Mouse (Mus musculus) cerebellum, postnatal 4 days (tissue): Measurements from ENCODE around the gene Slc25a19.

Source experiments
- DNase-seq, 2 experiments: peaks; one replicate each; pipeline ENCODE4 v3.0.0; 2022; ENCODE audit warnings: low spot score in 2 of 2, mixed read lengths in 1 of 2

Gene Slc25a19

DNA sequence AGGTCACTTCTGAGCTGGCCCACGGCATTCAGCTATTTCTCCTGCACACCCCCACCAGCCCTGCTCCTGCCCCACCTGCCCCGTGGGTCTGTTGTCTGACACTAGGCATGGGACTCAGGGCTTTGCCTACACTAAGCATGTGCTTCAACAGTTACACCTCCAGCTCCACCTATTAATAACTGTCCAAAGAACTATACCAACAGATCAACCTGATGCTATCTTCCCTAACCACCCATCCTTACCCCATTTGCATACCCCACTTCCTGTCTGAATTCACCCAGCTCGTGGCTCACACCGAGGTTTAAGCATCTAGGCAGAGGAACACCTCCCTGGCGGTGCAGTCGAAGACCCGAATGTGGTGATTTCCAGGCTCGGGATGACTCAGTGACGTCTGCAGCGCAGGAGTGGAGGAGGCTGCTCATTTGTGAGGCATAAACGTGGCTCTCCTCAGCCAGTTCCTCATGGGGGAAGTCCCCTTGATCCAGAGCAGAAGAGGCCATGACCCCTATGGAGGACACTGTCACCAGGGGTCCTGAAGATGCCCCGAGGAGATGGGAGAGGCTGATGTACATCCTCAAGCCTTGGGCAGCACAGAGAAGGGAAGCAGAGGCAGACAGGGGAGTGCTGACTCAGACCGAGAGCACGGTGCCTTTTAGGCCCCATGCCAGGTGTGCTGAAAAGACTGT is 13.0 kb upstream of the Slc25a19 start:
- no peak for DNase-seq

DNA sequence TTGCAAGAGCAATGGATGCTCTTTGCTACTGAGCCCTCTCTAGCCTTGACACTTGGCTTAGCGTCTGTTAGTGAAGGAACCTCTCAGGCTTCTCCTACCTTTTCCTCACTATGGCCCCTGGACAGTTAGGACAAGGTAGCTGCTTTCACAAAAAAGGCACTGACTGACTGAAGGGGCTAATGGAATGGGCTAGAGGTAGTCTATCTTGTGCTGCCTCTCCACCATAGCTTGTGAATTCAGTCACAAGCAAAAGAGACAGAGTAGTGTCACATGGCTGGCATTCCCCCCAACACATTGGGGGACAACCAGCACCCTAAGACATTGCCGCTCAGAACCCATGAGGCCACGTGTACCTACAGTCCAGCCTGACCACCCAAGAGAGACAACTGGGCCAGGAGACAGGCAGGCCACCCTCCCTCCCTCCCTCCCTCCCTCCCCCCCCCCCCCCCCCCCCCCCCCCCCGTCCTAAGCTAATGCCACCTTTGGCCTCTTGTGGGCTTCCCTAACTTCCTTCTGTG is 12.3 kb upstream of the Slc25a19 start:
- DNase-seq: no peak

DNA sequence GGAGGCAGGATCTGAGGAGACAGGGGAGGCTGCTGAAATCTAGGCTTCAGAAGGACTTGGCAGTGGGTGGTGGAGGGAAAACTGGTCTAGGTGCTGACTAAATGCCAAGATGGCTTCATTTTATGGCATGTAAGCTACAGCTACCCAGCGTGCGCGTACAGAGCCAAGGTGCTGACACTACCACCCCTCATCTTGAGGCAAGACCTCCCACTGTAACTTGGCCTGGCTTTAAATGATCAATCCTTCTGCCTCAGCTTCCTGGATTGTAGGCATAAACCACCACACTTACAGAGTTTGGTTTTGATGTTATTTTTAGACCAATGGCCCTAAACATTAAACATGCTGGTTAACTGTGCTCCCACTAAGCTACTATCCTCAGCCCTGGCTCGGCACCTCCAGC is 11.4 kb upstream of the Slc25a19 start:
- no peak for DNase-seq

DNA sequence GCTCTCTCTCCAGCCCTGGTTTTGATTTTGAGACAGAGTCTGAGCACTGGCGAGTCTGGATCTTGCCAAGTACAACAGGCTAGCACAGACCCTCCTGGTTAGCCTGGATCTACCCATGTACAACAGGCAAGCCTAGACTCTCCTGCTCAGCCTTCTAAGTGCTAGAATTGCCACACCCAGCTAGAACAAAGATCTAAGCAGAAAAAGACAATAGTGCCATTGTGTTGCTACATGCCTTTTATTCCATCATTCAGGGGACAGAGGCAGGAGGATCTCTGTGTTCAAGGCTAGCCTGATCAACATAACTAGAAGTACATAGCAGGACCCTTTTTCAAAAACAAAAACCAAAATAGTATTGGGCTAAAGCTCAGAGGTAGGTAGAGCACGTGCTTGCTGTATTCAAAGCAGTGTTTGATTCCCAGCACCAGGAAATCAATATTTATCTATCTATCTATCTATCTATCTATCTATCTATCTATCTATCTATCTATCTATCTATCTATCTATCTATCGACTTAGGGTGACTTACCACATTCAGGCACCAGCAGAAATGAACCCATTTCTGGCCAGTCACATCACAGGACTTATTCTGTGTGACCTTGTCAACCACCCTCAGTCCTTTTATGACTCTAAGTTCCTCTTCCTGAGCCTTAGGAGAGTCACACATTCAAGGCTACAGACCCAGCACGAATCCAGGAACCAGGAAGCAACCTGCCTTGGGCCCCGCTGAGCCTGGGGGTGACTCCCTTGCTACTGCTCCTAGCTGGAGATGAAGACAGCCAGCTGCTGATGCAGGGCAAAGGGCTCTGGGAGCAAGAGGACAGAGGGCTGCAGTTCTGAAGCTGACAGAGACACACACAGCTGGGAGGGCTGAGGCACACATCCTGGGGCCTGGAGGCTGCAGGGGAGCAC is 10.7 kb upstream of the Slc25a19 start:
- no peak for DNase-seq

DNA sequence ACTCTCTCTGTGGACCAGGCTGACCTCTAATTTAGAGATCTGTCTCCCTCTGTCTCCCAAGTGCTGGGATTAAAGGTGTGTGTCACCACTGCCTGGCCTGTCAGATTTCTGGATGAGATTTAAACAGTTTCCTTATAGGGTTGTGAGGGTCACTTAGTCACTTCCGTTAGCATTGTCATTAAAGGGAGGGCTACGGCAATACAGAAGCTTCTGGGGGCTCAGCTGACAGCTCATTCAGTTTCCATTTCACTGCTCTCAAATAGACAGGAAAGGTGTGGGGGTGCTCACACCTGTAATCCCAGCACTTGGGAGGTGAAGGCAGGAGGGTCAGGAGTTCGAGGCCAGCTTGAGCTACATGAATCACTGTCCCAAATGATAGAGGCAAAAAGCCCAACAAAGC is 8.9 kb upstream of the Slc25a19 start:
- no peak for DNase-seq

DNA sequence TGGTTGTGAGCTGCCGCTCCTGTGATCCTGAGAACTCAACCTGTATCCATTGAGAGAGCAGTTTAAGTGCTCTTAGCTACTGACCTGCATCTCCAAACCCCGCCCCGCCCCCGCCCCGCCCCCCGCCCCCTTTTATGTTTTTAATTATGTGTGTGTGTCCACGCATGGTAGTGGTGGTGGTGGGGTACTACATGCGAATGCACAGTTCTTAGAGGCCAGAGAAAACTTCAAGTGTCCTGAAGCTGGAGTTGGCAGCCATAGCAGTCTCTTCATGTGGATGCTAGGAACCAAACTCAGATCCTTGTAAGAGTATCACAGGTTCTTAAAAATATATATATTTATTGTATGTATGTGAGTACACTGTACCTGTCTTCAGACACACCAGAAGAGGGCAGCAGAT is 7.4 kb upstream of the Slc25a19 start:
- no peak for DNase-seq

DNA sequence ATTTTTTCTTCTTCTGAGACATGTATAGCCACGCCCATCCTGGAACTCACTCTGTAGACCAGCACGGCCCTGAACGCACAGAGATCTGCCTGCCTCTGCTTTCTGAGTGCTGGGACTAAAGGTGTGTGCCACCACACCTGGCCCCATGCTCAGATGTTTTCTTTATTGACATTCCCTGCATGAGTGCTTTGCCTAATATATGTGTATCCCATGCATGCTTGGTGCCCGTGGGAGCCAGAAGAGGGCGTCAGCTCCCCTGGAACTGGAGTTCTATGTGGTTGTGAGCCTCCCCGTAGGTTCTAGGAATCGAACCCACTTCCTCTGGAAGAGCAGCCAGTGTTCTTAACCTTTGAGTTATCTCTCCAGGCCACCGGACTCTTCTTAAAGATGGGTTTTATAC is 6.9 kb upstream of the Slc25a19 start:
- no peak for DNase-seq

DNA sequence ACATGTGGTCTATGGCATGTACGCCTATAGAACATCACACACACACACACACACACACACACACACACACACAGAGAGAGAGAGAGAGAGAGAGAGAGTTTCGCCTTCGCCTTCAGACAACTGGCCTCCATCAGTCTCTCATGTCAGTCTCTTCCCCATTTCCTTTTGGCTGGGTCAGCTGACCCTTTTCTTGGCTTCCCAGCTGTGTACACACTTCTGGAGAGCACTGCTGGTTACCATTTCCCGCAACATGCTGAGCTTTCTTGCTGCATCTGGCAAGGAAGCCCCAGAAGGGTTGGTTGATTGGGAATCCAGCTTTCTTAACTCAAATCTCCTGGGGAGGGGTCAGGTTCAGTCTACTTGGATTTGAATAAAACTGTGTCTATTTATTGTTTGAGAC is 6.0 kb upstream of the Slc25a19 start:
- no peak for DNase-seq

DNA sequence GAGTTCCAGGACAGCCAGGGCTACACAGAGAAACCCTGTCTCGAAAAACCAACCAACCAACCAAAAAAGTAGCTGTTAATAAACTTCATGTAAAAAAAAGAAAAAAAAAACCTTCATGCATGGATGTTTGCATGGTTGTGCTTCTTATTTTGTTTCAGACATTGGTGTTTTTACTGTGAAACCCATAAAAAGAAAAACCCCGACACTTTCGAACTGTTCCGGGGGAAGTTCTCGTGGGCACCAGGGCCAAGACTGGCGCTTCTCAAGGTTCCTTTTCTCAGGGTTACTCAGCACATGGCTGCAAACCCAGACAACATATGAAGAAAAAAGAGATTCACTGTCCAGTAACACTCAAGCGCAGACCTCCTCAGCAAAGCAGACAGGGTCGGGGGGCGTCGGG is 4.8 kb upstream of the Slc25a19 start:
- DNase-seq: no peak

DNA sequence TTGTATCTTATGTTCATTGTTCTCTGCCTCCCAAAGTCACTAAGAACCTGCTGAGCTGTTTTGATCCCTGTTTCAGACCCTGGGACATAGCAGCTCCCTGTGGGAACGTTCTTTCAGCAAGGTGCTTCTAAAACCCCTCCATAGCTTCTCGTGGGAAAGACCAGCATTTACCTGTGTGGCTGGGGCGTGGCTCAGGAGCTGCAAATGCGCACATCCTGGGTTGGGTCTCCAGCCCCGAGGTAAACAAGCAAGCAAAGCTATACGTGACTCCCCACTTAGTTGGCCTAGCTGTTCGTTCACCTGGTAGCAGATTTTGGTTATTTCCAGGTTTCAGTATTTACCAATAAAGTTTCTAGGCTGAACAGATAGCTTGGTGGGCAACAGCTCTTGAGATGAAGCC is 4.2 kb upstream of the Slc25a19 start:
- no peak for DNase-seq

DNA sequence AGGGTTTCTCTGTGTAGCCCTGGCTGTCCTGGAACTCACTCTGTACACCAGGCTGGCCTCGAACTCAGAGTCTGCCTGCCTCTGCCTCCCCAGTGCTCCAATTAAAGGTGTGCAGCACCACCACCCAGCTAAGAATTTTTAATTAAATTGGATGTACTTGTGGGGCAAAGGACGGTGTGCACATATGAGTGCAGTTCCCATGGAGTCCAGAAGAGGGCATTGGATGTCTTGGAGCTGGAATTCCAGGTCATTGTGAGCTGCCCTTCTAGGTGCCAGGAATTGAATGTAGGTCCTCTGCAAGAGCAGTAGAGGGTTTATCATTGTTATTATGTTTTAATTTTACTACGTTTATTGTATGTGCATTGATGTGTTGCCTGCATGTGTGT is 3.4 kb upstream of the Slc25a19 start:
- DNase-seq: peak in 1 of 2 experiments; percentile 42

DNA sequence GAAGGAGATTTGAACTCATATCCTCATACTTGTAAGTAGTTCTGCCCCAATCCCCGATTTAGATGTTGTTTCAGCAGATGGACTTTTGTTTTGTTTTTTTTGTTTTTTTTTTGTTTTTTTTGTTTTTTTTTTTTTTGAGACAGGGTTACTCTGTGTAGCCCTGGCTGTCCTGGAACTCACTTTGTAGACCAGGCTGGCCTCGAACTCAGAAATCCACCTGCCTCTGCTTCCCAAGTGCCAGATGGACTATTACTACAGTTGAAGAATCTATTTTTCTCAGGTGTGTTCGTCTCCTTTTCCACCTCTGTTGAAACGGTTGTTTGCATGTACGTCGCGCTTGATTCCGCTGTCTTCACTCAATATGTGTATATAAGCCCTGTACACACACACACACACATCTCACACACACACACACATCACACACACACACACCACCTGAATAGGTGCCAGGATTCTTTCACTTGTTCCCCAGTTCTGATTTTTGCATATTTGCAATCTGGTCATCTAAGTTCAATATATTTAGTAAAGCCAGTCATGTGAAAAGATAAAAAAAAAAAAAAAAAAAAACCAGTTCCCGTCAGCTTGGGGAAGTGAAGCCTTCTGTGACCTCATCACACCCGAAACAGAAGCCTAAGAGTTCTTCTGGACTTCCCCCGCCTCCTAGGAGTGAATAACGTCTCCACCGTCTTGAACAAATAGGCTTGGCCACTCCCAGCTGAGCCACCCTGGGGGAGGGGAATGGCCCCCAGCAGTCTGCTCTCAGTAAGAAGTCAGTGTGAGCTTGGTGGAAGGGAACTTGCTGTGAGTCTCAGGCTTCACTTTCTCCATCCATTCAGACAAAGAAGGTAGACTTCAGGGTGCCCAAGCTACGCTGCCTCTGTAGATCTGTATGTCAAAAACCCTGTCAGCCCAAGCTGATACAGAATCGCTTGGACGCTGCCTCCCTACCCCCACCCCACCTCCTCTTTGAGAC is 2.7 kb upstream of the Slc25a19 start:
- DNase-seq: no peak

DNA sequence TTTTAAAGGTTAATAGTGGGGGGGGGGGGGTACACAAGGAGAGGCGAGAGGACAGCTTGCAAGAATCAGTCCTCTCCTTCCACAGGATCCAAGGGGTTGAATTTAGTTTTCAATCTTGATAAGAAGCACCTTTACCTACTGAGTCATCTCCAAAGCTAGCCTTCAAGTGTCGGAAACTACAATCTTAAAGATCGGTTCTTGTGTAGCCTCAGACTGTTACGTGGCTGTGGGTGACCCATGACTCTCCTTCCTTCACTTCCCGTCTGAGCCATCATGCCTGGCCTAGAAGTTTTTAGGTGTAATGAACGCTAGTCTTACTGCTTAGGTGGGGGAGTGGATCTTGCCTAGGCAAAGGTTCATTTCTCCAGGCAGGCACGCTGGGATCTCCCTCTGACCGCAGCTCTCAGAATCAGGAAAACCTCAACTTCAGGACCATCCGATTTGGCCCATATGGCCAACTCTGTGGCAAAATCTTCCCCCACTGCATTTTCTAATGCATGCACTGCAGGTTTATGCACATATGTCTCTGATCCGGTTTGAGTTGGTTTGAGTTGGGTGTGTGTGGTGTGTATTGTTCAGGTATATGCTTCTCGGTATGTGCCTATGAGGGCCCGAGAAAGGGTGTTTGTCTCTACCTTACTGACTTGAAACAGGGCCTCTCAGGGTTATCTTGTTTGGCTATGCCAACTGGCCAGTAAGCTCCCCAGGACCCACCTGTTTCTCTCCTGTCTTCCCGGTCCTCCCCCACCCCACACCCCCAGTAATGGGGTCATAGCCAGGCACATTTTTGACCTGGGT is 1.8 kb upstream of the Slc25a19 start:
- no peak for DNase-seq

DNA sequence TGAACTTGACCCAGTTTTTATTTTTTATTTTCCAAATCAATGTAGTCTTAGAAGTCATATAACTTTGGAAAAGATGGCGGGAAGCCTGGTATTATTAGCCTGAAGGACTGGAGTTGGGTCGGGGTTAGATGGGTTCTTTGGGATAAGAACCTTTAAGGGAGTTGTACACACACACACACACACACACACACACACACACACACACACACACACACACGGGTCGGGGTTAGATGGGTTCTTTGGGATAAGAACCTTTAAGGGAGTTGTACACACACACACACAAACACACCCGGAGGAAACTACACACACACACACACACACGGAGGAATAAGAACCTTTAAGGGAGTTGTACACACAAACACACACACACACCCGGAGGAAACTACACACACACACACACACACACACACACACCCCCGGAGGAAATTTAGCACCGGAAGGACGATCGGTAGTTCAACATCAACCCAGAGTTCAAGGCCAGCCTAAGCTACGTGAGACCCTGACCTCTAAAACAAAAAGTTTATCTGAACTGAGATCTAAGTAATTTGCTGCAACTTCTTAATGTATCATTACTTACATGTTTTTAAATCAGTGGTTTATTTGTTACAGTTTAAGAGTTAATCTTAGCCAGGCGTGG is 488 bp upstream of the Slc25a19 start:
- DNase-seq: no peak

DNA sequence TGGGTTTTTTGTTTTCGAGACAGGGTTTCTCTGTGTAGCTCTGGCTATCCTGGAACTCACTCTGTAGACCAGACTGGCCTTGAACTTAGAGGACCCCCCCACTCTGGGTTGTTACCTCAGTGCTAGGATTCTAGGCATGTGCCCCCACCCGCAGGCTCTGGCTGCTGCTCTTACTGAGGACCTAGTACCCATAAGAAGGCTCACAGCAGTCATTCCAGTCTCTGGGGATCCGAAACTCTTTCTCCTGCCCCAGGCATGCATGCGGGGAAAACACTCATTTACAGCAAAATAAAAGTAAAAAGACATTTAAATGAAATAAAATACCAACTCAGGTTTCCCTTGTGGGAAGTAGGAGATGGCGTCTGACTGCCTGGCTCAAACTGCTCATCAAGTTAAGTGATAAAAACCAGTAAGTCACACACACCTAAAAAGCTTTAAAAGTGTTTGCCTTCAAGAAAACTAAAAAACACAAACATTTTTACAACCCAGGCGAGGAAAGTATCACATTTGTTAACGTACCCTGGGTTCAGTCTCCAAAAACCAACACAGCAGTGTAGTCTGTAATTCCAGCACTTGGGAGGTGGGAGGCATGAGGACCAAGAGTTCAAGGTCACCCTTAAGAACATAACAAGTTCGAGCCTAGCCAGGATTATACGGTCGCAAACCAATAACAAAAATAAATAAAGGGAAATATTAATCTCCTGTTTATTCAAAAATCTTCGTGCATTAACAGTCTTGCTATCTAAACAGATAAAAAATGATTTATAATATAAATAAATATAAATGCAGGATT is 1.1 kb downstream of the Slc25a19 start:
- DNase-seq: no peak

DNA sequence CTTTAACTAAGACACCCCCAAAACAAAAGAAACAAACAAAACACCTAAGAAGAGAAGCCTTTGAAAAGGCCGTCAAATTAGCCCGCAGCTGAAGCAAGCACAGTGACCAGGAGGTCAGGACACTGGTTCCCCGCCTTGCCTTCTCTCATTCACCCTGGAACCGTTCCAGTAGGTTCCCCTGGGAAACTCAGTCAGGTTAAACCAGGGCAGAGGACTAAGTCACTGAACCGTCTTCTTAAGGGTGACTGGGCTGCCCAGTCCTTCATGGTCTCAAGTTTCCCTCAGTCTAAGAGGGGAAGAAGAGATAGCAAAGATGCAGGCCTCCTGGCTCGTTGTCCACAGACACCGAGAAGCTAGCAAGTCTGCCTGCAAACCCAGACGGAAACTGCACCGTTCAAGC is 2.2 kb downstream of the Slc25a19 start:
- no peak for DNase-seq

DNA sequence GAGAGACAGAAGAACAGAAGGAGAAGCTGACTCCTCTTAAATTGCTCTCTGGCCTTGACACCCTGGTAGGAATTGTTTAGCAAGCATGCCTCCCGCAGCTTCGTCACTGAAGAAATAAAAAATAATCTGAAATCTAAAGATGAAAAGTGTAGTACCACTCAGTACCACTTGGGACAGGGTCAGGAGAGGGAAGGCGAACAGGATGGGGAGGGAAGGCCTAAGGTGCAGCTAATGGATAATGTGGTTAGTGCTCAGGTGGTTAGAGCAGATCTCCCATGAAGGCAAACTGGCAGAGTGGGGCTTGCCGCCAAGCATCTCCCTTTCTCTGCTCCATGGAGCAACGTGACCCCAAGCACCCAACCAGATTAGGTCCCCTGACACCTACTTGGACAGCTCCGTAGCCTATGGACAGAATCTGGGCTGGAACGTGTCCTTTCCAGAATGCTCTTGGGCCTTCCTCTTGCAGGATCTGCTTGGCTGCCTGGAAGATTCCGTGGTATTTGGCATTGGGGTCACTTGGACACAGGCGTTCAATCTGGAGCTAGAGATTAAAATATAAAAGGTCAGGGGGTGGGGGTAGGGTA is 4.5 kb downstream of the Slc25a19 start:
- no peak for DNase-seq

DNA sequence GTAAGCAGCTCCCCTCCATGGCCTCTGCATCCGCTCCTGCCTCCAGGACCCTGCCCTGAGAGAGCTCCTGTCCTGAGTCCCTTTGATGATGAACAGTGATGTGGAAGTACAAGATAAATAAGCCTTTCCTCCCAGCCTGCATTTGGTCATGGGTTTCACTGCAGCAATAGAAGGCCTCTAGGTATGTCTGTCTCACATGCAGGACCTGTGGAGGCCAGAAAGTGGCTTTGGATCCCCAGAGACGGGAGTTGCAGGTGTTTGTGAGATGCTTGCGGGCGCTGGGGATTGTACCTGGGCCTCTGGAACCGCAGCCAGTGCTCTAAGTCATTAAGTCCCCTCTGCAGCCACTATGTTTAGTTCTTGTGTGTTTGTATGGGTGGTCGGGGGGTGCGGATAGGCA is 8.1 kb downstream of the Slc25a19 start:
- no peak for DNase-seq
